Mouse (Mus musculus) E14TG2a.4 (cell line): Measurements from ENCODE around the gene Ttbk2.

Source experiments
- H3K27me3 ChIP-seq: 2 replicates; pipeline ENCODE4 v1.6.1; 2014; ENCODE audit warnings: low read length, control low read depth; ENCODE audit not compliant: insufficient read depth
- H3K36me3 ChIP-seq: 2 replicates; pipeline ENCODE4 v1.6.1; 2014; ENCODE audit warnings: low read length, control low read depth; ENCODE audit not compliant: insufficient read depth
- H3K4me1 ChIP-seq: replicated peaks from 2 replicates; pipeline ENCODE4 v1.6.1; 2014; ENCODE audit warnings: low read depth, low read length, control low read depth
- H3K4me3 ChIP-seq: replicated peaks from 2 replicates; pipeline ENCODE4 v1.5.1; 2014; ENCODE audit warnings: mild to moderate bottlenecking, low read length
- H3K9me3 ChIP-seq: 2 replicates; pipeline ENCODE4 v1.6.1; 2014; ENCODE audit warnings: low read length, control low read depth
- CTCF ChIP-seq: conservative IDR thresholded peaks from 2 replicates; pipeline ENCODE4 v1.5.1; 2014; ENCODE audit warnings: low read length
- NANOG ChIP-seq: IDR thresholded peaks from 2 replicates; pipeline ENCODE4 v1.6.1; 2014; ENCODE audit warnings: borderline replicate concordance, low read length, mixed read lengths
- POU5F1 ChIP-seq: IDR thresholded peaks from 2 replicates; pipeline ENCODE4 v1.6.1; 2014; ENCODE audit warnings: low read length, borderline replicate concordance

Gene Ttbk2

DNA sequence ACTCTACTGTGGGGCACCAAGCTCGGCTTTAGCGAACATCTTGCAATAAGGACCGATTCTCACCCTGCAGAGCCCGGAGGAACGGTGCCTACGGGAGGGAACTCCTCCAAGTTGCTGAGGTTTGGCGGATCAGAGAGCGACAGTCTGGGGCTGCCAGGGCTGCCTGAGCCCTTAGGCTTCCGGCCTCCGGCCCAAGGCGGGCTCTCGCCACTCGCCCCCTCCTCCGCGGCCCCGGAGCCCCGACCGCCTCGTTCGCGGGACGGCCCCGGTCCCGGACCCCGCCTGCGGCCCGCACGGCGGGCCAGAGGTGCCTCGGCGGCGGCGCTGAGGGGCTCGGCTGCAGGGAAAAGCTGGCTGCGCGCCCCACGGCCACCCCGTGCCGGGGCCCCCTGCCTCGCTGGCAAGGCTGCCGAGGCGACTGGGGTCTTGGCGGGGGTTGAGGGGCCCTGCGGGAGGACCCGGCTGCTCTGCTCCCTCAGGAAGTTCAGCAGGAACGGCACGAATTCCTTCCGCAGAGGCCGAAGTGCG, 119.7 kb downstream of the Ttbk2 start:
- Histone ChIP-seq H3K27me3 (no peaks in the 10 kb centered on the region), H3K4me1 (peaks cover 31% of the 10 kb centered on the region), H3K4me3 (peak overlapping the region; percentile 96), H3K9me3 (no peaks in the 10 kb centered on the region), H3K36me3 (peaks cover 45% of the 10 kb centered on the region)
- TF ChIP-seq NANOG (no peak), POU5F1 (no peak), CTCF (no peak)

DNA sequence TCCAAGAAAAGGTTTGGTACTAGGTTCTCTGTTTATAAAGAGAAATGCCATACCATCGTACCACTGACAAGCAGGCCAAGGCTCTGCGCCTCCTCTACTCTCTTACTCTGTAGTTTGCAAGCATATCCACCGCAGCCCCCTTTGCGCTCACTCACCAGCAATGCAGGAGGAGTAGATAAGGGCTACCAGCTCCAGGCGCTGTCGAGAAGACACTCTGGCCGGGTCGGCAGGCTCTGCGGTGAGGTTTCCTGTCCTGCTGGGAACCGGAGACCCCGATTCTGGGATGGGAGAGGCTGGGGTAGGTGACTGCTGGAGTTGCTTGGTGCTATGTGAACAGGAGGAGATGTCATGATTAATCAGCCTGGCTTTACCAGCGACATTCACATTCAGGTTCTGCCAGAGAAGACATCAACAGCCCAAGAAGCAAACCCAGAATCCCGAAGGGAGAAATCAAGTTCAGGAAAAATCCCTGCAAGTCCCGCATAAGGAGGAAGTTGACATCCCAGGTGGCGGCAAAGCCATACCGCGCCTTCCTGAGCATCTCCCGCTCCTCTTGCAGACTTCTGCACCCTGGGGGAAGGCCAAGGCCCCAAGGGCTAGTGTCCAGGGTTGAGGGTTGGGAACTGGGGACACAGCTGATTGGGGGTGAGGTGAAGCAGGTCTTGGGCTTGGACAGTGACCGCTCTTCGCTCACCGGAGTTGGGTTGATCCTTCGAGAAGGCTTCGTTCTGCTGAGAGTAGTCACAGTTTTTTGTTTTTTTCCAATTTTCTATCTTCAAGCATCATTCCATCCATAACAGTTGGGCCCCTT, 120.4 kb downstream of the Ttbk2 start:
- no peaks in the 10 kb centered on the region for H3K9me3 ChIP-seq
- H3K4me3 ChIP-seq = peak overlapping the region; percentile 96
- no peaks in the 10 kb centered on the region for H3K27me3 ChIP-seq
- H3K36me3 ChIP-seq = peaks cover 50% of the 10 kb centered on the region
- peaks cover 31% of the 10 kb centered on the region for H3K4me1 ChIP-seq
- TF ChIP-seq CTCF (no peak), NANOG (no peak), POU5F1 (no peak)

DNA sequence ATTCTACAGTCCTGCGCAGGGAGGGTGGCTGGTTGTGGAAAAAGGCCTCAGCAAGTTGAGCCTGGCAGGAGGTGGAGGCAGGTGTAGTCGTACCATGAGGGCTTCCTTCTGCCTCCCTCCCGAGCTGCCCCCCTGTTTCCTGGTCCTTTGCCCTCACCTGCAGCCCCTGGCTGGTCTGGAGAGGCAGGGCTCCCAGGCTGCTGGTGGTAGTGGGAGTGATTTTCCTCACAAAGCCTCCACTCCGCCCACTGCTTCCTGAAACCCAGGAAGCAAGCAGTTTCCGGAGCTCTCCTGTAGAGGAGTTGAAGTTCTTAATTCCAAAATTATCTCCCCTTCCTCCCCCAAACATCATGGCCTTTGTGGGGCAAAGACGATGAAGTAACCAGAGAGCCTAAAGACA, 126.2 kb downstream of the Ttbk2 start:
- peaks cover 98% of the 10 kb centered on the region for H3K36me3 ChIP-seq
- no peak for TF ChIP-seq POU5F1
- no peak for TF ChIP-seq NANOG
- no peak for TF ChIP-seq CTCF
- H3K27me3 ChIP-seq = no peaks in the 10 kb centered on the region
- H3K4me1 ChIP-seq = peaks cover 26% of the 10 kb centered on the region
- H3K4me3 ChIP-seq = no peak overlapping the region
- H3K9me3 ChIP-seq = no peaks in the 10 kb centered on the region

DNA sequence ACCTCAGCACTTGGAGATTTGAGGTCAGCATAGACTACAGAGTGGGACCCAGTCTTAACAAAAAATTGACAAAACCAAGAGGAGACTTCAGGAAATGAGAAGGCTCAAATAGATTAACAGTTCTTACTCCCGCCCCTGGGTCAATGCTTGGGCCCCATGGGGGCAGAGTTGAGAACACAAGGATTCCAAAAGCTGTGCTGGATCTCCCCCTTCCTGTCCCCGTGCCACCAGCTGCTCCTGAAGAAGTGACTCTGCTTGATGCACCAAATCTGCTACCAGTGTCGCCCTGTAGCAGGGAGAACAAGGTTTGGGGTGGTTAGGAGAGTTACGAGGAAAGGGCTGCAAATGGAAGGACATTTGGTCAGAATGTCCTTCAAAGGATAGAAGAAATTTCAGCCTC, 126.8 kb downstream of the Ttbk2 start:
- Histone ChIP-seq H3K4me3 (no peak overlapping the region), H3K4me1 (peaks cover 21% of the 10 kb centered on the region), H3K36me3 (peaks cover 98% of the 10 kb centered on the region), H3K27me3 (no peaks in the 10 kb centered on the region), H3K9me3 (no peaks in the 10 kb centered on the region)
- TF ChIP-seq NANOG (no peak), CTCF (no peak), POU5F1 (no peak)

DNA sequence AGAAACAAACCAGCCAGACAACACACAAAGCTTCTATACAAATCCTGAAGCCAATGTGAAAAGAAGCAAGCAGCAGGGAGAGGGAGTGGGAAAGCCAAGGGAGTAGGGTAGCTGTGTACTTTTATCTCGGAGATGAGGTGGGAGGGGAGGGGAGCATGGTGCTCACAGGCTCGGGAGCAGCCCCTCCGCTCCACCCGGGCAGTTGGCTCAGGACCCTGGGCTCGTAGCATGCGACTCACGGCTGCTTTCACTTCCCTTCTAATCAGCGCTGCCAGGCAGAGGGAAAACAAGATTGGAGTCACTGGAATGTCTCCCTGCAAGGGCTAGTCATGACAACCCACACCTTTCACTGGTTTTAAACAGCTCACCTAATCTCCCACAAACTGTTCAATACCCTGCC, 127.9 kb downstream of the Ttbk2 start:
- TF ChIP-seq POU5F1 (no peak), NANOG (no peak), CTCF (no peak)
- Histone ChIP-seq H3K27me3 (no peaks in the 10 kb centered on the region), H3K4me1 (peaks cover 19% of the 10 kb centered on the region), H3K4me3 (no peak overlapping the region), H3K9me3 (no peaks in the 10 kb centered on the region), H3K36me3 (peaks cover 98% of the 10 kb centered on the region)

DNA sequence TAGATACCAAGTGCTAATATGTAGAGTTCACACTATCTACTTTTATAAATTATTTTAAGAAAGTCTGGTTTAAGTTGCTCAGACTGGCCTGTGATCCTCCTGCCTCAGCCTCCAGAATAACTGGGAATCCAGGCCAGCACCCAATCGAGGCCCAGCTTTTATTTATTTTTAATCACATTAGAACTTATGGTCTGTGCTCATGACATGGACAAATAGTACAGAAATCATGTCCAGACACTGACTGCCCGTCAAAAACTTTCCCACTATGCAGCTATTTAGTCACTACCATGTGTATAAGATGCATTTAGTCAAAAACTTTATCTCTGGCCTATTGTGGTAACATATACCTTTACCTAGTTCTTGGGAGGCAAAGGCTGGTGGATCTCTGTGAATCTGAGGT, 128.5 kb downstream of the Ttbk2 start:
- Histone ChIP-seq H3K27me3 (no peaks in the 10 kb centered on the region), H3K9me3 (no peaks in the 10 kb centered on the region), H3K36me3 (peaks cover 98% of the 10 kb centered on the region), H3K4me3 (no peak overlapping the region), H3K4me1 (peaks cover 19% of the 10 kb centered on the region)
- no peak for TF ChIP-seq CTCF
- no peak for TF ChIP-seq POU5F1
- no peak for TF ChIP-seq NANOG

DNA sequence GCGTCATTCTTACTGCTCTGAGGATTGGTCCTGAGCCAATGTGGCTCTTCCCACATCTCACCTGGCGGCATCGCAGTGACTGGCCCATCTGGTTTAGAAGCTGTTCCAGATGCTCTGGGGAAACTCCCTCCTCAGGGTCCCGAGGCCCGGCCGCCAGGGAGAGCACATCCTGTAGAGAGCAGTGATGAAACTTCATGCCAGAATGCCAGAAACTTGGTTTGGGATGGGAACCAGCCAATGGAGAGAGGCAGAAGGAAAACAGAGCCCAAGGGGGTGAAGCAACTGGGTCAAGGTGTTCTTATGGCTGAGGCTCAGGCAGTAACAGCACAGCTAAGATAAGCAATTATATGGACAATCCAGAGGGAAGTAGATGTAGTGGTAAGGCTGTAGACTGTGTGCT, 129.6 kb downstream of the Ttbk2 start:
- no peak for TF ChIP-seq NANOG
- no peak overlapping the region for H3K4me3 ChIP-seq

DNA sequence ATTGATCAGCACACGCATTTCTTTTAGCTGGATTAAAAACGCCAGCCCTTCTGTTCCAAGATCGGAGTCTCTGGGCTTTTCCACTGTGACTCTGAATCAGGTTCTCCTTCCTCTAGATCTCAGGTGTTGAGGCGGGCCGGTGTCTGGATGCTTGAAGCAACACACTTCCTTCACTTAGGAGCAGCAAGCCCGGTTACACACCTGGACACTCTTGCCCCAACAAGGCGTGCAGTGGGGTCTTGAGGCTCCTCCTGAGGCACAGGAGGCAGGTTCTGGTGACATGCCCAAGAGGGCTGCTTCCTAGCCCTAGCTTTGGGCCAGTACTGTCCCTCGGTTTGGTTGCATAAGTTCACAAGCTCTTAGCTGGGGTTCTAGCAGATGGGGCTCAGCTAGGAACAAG, 131.9 kb downstream of the Ttbk2 start:
- peaks cover 7% of the 10 kb centered on the region for H3K4me1 ChIP-seq
- no peak for TF ChIP-seq POU5F1
- no peak for TF ChIP-seq NANOG
- no peak for TF ChIP-seq CTCF
- no peaks in the 10 kb centered on the region for H3K9me3 ChIP-seq
- H3K27me3 ChIP-seq = no peaks in the 10 kb centered on the region
- H3K36me3 ChIP-seq = peaks cover 98% of the 10 kb centered on the region
- no peak overlapping the region for H3K4me3 ChIP-seq

More for the DNA sequence above, 129.6 kb downstream of the Ttbk2 start:
- H3K4me1 ChIP-seq = peaks cover 19% of the 10 kb centered on the region
- H3K9me3 ChIP-seq = no peaks in the 10 kb centered on the region
- no peaks in the 10 kb centered on the region for H3K27me3 ChIP-seq
- peaks cover 98% of the 10 kb centered on the region for H3K36me3 ChIP-seq

DNA sequence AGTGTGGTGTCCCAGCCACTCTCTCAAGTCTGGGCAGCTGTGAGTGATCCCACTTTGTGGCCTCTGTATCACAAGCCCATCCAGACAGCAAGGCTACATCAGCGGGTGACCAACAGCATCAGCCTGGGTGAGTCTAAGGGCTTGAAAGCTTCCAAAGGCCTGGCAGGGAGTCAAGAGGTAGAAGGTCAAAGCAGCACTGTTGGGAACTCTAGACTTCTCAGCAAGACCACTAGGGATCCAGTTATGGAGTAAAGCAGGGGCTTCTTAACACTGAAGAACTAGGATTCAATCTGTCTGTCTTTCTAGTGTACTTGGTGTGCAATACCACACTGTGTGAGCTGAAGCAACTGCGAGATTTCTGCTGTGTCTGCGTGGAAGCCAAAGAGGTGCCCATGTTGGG, 137.0 kb downstream of the Ttbk2 start:
- Histone ChIP-seq H3K4me1 (no peaks in the 10 kb centered on the region), H3K27me3 (no peaks in the 10 kb centered on the region), H3K36me3 (peaks cover 68% of the 10 kb centered on the region), H3K9me3 (no peaks in the 10 kb centered on the region), H3K4me3 (no peak overlapping the region)
- TF ChIP-seq NANOG = no peak
- TF ChIP-seq CTCF = no peak
- TF ChIP-seq POU5F1 = no peak
